ENCODE assay signal across 24 mouse cellular contexts in the genomic region with DNA sequence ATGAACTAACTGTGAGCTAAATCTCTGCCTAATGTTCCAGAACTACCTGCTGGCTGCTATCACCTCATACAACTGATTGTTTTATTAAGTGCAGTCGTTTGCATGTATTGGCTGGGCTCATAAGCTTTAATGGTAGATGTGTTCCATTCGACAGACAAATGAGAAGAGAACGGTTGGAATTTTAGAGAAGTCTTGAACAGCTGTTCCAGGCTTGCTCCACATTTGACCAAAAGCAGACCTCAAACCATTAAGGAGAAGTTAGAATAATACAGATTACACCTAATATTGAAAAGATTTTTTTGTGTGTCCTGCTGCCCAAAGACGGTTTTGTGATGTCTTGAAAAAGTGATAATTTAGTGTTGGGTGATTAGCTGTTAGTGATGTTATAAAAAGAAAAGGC.
"Had no signal": no experiment of that assay in that cellular context is flagged by ENCODE, and none has a peak within 500 bp of the region (broad histone marks: within the 10 kb centered on the region; RNA-seq: fewer than 3 reads in every experiment).

No protein-coding gene starts in this region.

- H3K36me3 ChIP-seq: heart, embryonic 12.5 days; hindbrain, embryonic 13.5 days; hindbrain, embryonic 15.5 days; intestine, embryonic 15.5 days; kidney, embryonic 15.5 days; limb, embryonic 13.5 days; limb, embryonic 15.5 days; liver, embryonic 12.5 days had no signal

- H3K9me3 ChIP-seq: heart, embryonic 12.5 days; hindbrain, embryonic 13.5 days; hindbrain, embryonic 15.5 days; intestine, embryonic 15.5 days; kidney, embryonic 15.5 days; limb, embryonic 13.5 days; limb, embryonic 15.5 days; liver, embryonic 12.5 days had no signal

- ATAC-seq: forebrain, postnatal 0 days; hindbrain, postnatal 0 days; intestine, embryonic 15.5 days; liver, embryonic 12.5 days had no signal

- H3K4me2 ChIP-seq: heart, embryonic 12.5 days; hindbrain, embryonic 13.5 days; hindbrain, embryonic 15.5 days; intestine, embryonic 15.5 days; kidney, embryonic 15.5 days; limb, embryonic 13.5 days; limb, embryonic 15.5 days; liver, embryonic 12.5 days had no signal

- H3K27ac ChIP-seq: hindbrain, embryonic 13.5 days; hindbrain, embryonic 15.5 days; hindbrain, postnatal 0 days; intestine, embryonic 15.5 days; kidney, embryonic 15.5 days; kidney, postnatal 0 days; left cerebral cortex, adult 2 months; limb, embryonic 13.5 days; limb, embryonic 15.5 days; liver, embryonic 12.5 days; liver, embryonic 14.5 days had no signal

- H3K27me3 ChIP-seq: heart, embryonic 12.5 days; hindbrain, embryonic 13.5 days; hindbrain, embryonic 15.5 days; intestine, embryonic 15.5 days; kidney, embryonic 15.5 days; limb, embryonic 13.5 days; limb, embryonic 15.5 days; liver, embryonic 12.5 days had no signal

- H3K4me1 ChIP-seq: hindbrain, embryonic 13.5 days; hindbrain, embryonic 15.5 days; intestine, embryonic 15.5 days; liver, embryonic 12.5 days had no signal

- H3K9ac ChIP-seq: forebrain, postnatal 0 days; heart, embryonic 12.5 days; hindbrain, embryonic 13.5 days; hindbrain, embryonic 15.5 days; intestine, embryonic 15.5 days; kidney, embryonic 15.5 days; limb, embryonic 13.5 days; limb, embryonic 15.5 days; liver, embryonic 12.5 days; liver, embryonic 14.5 days had no signal

- DNase-seq: forebrain, postnatal 0 days; gastrocnemius, postnatal 14 days; gastrocnemius, postnatal 36 days; heart, adult 18-20 months; heart, postnatal 10 days; heart, postnatal 4 days; kidney, adult 11 months; kidney, adult 2 months; kidney, adult 9 months; kidney, postnatal 14 days; kidney, postnatal 36 days; left cerebral cortex, postnatal 4 days had no signal

- H3K4me3 ChIP-seq: heart, embryonic 12.5 days; hindbrain, embryonic 13.5 days; hindbrain, embryonic 15.5 days; intestine, embryonic 15.5 days; kidney, embryonic 15.5 days; left cerebral cortex, adult 2 months; limb, embryonic 13.5 days; limb, embryonic 15.5 days; liver, embryonic 12.5 days had no signal
